Mouse (Mus musculus): Measurements from ENCODE around the gene N4bp2.

N4bp2 gene

DNA sequence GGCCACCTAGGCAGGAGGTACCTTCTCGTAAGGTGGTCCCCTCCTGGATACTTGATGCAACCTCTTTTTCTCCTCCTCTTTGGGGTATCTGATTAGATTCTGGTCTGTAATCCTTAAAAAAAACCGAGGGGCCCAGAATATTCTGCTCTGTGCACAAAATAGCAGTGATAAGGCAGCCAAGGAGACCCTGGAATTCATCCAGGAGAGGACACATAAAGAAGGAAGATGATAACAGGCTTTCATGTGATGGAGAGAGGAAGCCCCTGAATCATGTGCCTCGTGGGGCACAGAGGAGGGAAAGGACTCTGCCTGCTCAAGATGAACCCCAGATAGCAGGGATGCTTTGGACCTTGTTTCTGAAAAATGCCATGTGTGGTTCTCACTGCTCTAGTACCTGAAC is 115.0 kb downstream of the N4bp2 start:
- in situ Hi-C loops (cut with MboI; ENCODE audit: low pct_unique_long_range_greater_than_20kb in 1 of 2, low sequenced_read_pairs in 2 of 2, unreplicated experiment in 1 of 2) = no loop called here

Measured in mouse embryonic stem cell (cell line).